Mouse (Mus musculus) hindbrain, postnatal 0 days (tissue): ENCODE results near the gene Shc2. TPM values are rescaled to one million over a fixed set of nuclear protein-coding genes. Genes with fewer than 3 reads are reported as not detected.

Experiments used
- ATAC-seq: fragments of 200-750 bp; cut with Nextera tagmentation; 2 replicates; pipeline ENCODE4 v1.8.0; 2017; ENCODE audit warnings: mild to moderate bottlenecking, moderate TSS enrichment, moderate library complexity
- DNase-seq: peaks from one replicate; pipeline ENCODE4 v3.0.0-alpha.2; 2015; ENCODE audit warnings: low spot score
- H3K27ac ChIP-seq: fragments of 300-500 bp; sonication (generic); 2 replicates; pipeline ENCODE4 v1.5.1; 2014; ENCODE audit warnings: mild to moderate bottlenecking
- H3K27me3 ChIP-seq: fragments of 300-500 bp; sonication (generic); 2 replicates; pipeline ENCODE4 v1.6.1; 2014; ENCODE audit warnings: low read length, mixed read lengths; ENCODE audit not compliant: insufficient read depth
- H3K36me3 ChIP-seq: fragments of 300-500 bp; sonication (generic); 2 replicates; pipeline ENCODE4 v1.6.1; 2014; ENCODE audit warnings: low read length, mixed read lengths; ENCODE audit not compliant: insufficient read depth
- H3K4me1 ChIP-seq: fragments of 300-500 bp; sonication (generic); 2 replicates; pipeline ENCODE4 v1.6.1; 2014; ENCODE audit warnings: antibody characterized with exemption, low read length, mixed read lengths; ENCODE audit not compliant: insufficient read depth
- H3K4me2 ChIP-seq: fragments of 300-500 bp; sonication (generic); 2 replicates; pipeline ENCODE4 v1.6.1; 2014; ENCODE audit warnings: low read depth, mild to moderate bottlenecking, low read length, moderate library complexity, mixed read lengths
- H3K4me3 ChIP-seq: fragments of 300-500 bp; sonication (generic); 2 replicates; pipeline ENCODE4 v1.5.1; 2014; ENCODE audit warnings: low read length
- H3K9ac ChIP-seq: fragments of 300-500 bp; sonication (generic); replicated peaks from 2 replicates; pipeline ENCODE4 v1.6.1; 2014; ENCODE audit warnings: mild to moderate bottlenecking, low read length, moderate library complexity, mixed read lengths
- H3K9me3 ChIP-seq: fragments of 300-500 bp; sonication (generic); 2 replicates; pipeline ENCODE4 v1.6.1; 2016; ENCODE audit warnings: low read length, mixed read lengths
- CTCF ChIP-seq: IDR thresholded peaks from 2 replicates; pipeline ENCODE4 v1.5.1; 2016; ENCODE audit warnings: antibody characterized with exemption, control low read depth, low read depth
- WGBS: fragments of 180-500 bp; shearing (Covaris S2); extraction: QIAGEN DNeasy Blood & Tissue Kit; methylation state at CpG from one replicate; pipeline ENCODE4 v1.1.7; 2014; 5-methylcytosine and 5-hydroxymethylcytosine counted together
- polyA plus RNA-seq: library from polyadenylated mRNA; unstranded; fragments of >200 nt; fragmentation: Nextera tagmentation; extraction: Ambion mirVana; gene quantifications from 2 replicates; pipeline ENCODE4 v1.2.1, GENCODE M21; 2015
- total RNA-seq: library from RNA; depleted of rRNA; stranded (reverse); fragments of >200 nt; gene quantifications from 2 replicates; pipeline ENCODE4 v1.2.3, GENCODE M21; 2014

Shc2 gene
- total and polyA plus RNA-seq, 2 experiments from 2014 or later: 21.3 to 66.2 TPM

GRCm38 (mm10) chr10:79668771-79669575 lies 31.3 kb upstream of the Shc2 start, which contains the start of gene Tpgs1:
Gene Tpgs1 (plus strand): TSS chr10:79669369.
- H3K9ac ChIP-seq: peak within 1 kb of the TSS; percentile 96
- H3K36me3 ChIP-seq: no peaks in the 10 kb centered on the region; the same call in 1 of the 2 replicates
- peak within 1 kb of the TSS; percentile 99 for H3K4me3 ChIP-seq
- H3K4me1 ChIP-seq: peaks cover 15% of the 10 kb centered on the region; the same call in 1 of the 2 replicates
- peak within 1 kb of the TSS; percentile 86 for H3K4me2 ChIP-seq
- no peaks in the 10 kb centered on the region for H3K27me3 ChIP-seq
- H3K27ac ChIP-seq: peak within 1 kb of the TSS; percentile 98
- DNase-seq (peak; percentile 94), ATAC-seq (peak; percentile 88)
- TF ChIP-seq CTCF: peak; percentile 90
- WGBS: under 1% methylated on average over 45 of the region's 45 CpGs
- no peaks in the 10 kb centered on the region for H3K9me3 ChIP-seq

GRCm38 (mm10) chr10:79668076-79668475 lies 30.4 kb upstream of the Shc2 start:
- no peak overlapping the region for H3K4me3 ChIP-seq
- H3K9me3 ChIP-seq: no peaks in the 10 kb centered on the region
- H3K27me3 ChIP-seq: no peaks in the 10 kb centered on the region
- peak overlapping the region; percentile 98 for H3K27ac ChIP-seq
- DNase-seq: no peak
- H3K4me2 ChIP-seq: peak overlapping the region; percentile 86
- H3K9ac ChIP-seq: no peak overlapping the region; the same call in 1 of the 2 replicates
- WGBS: 90% methylated on average over 5 of the region's 5 CpGs
- H3K36me3 ChIP-seq: no peaks in the 10 kb centered on the region
- H3K4me1 ChIP-seq: peaks cover 15% of the 10 kb centered on the region; the same call in 1 of the 2 replicates
- no peak for ATAC-seq
- no peak for TF ChIP-seq CTCF

GRCm38 (mm10) chr10:79666493-79666892 lies 28.8 kb upstream of the Shc2 start:
- ATAC-seq: no peak
- no peaks in the 10 kb centered on the region for H3K9me3 ChIP-seq
- no peak overlapping the region for H3K9ac ChIP-seq
- H3K27me3 ChIP-seq: no peaks in the 10 kb centered on the region
- no peak overlapping the region for H3K4me3 ChIP-seq
- H3K36me3 ChIP-seq: no peaks in the 10 kb centered on the region
- DNase-seq: no peak
- 74% methylated on average over 9 of the region's 9 CpGs for WGBS
- H3K4me2 ChIP-seq: no peak overlapping the region
- no peak overlapping the region for H3K27ac ChIP-seq
- H3K4me1 ChIP-seq: peaks cover 15% of the 10 kb centered on the region; the same call in 1 of the 2 replicates
- TF ChIP-seq CTCF: no peak

GRCm38 (mm10) chr10:79665051-79665450 lies 27.3 kb upstream of the Shc2 start:
- Histone ChIP-seq H3K4me2 (no peak overlapping the region), H3K36me3 (no peaks in the 10 kb centered on the region), H3K9me3 (no peaks in the 10 kb centered on the region), H3K27ac (no peak overlapping the region), H3K4me1 (0 out of 2 replicates have a peak, but pooled peaks cover 3% of the 10 kb centered on the region), H3K4me3 (no peak overlapping the region), H3K9ac (no peak overlapping the region), H3K27me3 (no peaks in the 10 kb centered on the region)
- 81% methylated on average over 8 of the region's 8 CpGs for WGBS
- no peak for ATAC-seq
- DNase-seq: no peak
- no peak for TF ChIP-seq CTCF

- peak; percentile 19; the same call in 1 of the 2 replicates for ATAC-seq
- Histone ChIP-seq H3K4me3 (no peak within 1 kb of the TSS), H3K27me3 (no peaks in the 10 kb centered on the region), H3K4me1 (0 out of 2 replicates have a peak, but pooled peaks cover 3% of the 10 kb centered on the region), H3K27ac (no peak within 1 kb of the TSS), H3K9ac (no peak within 1 kb of the TSS), H3K36me3 (no peaks in the 10 kb centered on the region), H3K9me3 (no peaks in the 10 kb centered on the region), H3K4me2 (no peak within 1 kb of the TSS)
- 12% methylated on average over 13 of the region's 13 CpGs for WGBS
- peak; percentile 76 for DNase-seq
- peak; percentile 95 for TF ChIP-seq CTCF
Observed at GRCm38 (mm10) chr10:79664131-79664665, 26.5 kb upstream of the Shc2 start, which contains the start of gene Madcam1. Gene Madcam1 (plus strand): TSS chr10:79664559.

GRCm38 (mm10) chr10:79661861-79662260 lies 24.1 kb upstream of the Shc2 start:
- 62% methylated on average over 3 of the region's 3 CpGs for whole genome bisulfite sequencing
- no peak for DNase-seq
- no peak for ATAC-seq
- no peak for TF ChIP-seq CTCF
- Histone ChIP-seq H3K27ac (no peak overlapping the region), H3K9me3 (no peaks in the 10 kb centered on the region), H3K4me1 (no peaks in the 10 kb centered on the region), H3K36me3 (no peaks in the 10 kb centered on the region), H3K4me2 (no peak overlapping the region), H3K27me3 (no peaks in the 10 kb centered on the region), H3K9ac (no peak overlapping the region), H3K4me3 (no peak overlapping the region)
